Mouse (Mus musculus) neural tube, embryonic 10.5 days (tissue): Measurements from ENCODE around the gene Lipt2.

Experiments
- DNase-seq: peaks from one replicate; pipeline ENCODE4 v3.0.0-alpha.2; 2017; ENCODE audit warnings: low spot score; ENCODE audit errors: extremely low spot score

The Lipt2 gene

DNA sequence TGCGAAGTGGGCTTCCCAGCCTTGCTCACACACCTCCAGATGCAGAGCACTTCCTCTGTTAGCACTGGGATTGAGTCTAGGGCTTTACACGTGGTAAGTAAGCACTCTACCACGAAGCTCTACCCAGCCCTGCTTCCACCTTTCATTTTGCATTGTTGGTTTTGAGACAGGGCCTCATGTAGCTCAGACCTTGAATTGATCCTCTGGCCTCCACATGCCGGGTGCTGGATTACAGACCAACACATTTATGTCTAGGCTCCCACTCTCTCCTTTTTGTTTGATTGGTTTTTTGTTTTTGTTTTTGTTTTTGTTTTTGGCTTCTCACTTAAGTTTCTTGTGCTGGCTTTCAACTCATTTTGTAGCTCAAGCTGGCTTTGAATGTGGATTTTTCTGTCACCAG, 11.7 kb downstream of the Lipt2 start:
- no peak for DNase-seq

DNA sequence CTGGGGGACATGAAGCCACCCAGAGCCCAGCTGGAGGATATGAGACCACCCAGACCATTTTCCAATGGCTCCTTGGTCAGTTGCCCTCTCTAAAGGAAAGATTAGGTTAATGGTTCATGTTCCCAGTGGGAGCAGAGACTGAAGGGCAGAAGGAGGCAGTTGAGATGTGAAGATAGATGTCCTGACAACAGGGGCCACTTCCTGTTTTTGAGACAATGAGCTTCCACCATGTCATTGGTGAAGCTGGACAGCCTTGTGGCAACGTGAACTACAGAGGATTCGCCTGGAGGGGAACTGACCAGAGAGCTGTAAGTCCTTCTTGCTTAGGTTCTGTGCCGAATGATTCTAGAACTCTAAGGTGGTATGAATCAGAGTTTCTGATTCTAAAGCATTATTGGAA, 17.2 kb downstream of the Lipt2 start, which contains the start of gene Kcne3:
Kcne3 (plus strand) TSS at position 234 of the 400 bp plus-strand sequence.
- no peak for DNase-seq

DNA sequence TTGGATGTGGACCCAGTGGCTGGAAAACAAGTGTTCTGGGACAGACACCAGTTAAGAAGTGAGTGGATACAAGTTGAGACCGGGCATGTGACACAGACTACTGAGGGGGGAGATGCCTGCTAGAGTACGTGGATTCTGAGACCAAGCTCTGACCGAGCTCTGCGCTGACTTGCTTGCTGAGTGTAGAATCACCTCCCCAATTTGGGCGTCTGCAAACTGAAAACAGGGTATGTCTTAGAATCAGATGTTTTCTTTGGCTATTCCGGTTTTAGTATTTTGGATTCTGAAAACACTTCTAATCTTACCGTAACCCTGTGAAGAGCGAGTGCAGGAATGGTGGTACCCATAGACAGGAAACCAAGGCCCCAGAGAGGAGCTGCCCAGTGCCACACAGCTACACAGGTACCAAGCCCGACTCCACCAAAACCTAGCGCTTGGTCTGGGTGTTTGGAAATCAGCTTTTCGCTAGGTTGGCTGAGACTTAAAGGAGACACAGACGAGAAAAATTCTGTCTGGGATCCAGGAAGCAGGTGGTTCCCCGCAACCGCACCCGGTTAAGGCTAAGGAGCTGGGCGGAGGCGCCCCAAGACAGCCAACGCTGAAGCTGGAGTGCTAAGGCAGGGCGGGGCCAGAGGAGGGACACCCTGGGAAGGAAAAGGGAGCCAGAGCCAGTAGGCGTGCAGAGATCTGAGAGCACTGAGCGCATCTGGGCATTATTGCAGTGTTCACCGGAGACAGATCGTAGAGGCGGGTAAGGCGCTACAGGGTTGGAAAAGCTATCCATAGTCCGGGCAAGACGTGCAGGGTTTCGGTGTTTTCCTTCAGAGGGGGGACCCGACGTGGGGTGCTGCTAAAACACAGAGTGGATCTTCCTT, 19.2 kb downstream of the Lipt2 start:
- peak; percentile 49 for DNase-seq

DNA sequence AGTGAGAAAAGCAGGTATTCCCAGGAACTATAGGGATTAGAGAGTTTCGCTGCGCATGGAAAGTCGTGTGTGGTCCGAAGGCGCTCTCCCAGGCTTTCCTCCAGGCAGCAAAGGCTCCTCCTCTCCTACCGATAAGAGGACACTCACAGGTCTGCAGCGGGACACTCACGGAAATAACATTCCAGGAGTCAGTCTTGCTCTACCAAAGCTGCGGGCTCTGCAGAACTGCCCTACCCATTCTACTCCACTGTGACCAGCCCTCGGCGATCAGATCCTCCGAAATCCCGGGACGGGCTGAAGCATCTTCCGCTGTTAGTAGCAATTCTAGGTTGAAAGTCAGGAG, 19.8 kb downstream of the Lipt2 start:
- no peak for DNase-seq

DNA sequence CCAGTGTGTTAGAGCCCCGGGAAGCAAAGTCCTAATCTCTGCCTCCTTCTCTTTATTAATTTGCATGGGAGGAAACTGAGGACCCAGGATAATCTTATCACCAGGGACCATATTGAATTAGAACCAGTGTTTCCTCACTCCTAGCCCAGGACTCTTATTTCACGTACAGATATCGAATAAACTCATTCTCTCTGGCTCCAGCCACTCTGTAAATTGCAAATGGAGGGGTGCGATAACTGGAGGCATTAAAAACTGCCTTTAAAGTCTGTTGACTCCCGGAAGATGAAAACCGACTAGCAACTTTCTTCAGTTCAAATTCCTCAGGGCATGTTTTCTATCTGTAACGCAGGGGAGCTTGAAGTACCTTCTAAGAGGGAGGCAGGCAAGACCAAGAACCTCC, 20.3 kb downstream of the Lipt2 start:
- no peak for DNase-seq

DNA sequence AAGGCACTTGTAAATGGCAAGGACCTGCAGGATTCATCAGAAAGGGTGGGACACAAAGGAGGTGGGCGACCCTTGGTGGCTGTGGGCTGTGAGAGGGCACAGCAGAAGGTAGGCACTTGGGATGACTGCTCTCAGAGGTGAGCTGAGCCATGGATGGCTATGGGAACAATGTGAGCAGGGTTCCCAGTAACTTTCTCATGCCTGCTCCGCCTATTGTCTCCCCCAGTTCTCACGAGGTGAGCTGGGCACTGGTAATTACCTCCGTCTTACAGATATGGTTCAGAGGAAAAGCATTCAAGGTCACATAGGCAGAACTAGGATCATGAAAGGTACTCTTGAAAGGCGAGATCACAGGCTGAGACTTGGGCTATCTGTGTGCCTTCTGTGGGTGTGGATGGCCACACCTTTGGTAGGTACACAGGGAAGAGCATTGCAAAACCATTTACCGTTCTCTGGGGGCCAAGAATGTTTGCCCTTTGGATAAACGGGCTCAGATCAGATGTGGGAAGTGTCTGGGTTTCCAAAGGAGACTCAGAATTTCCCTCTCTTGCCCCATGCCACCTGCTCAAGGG, 20.8 kb downstream of the Lipt2 start:
- DNase-seq = no peak

DNA sequence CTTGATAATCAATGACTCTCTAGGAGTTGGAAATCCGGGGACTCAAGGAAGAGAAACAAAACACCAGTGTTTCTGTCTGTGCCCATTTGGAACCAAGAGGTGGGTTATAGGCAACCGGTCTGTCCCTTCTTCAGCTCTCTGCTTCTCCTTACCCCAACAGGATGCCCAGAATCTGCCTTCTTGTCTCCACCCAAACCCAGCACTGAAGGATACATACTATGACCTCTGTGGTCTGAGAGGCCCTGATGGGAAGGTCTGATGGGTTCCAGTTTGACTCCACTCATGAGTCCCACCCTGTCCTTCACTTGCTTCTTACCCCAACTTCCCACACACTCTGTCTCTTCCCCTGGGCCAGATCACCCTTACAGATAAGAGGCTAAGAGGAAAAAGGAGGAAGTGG, 22.1 kb downstream of the Lipt2 start:
- DNase-seq = no peak

DNA sequence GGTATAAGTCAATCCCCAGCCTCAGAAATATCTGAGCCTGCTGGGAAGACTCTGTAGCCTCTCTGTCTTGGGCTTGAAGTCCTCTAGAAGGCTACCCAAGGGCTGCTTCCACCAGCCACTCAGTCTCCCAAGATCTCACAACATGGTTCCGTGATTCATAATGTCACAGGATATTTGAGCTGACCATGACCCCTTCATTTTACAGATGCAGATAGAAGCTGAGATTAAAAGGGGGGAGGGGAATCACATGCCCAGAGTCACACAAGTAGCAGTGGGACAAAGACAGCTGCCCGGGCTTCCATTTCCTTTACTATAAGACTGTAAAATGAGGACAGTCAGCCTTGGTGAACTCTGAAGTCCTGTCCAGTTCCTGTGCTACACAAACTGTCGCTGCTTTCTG, 22.5 kb downstream of the Lipt2 start:
- DNase-seq = no peak

DNA sequence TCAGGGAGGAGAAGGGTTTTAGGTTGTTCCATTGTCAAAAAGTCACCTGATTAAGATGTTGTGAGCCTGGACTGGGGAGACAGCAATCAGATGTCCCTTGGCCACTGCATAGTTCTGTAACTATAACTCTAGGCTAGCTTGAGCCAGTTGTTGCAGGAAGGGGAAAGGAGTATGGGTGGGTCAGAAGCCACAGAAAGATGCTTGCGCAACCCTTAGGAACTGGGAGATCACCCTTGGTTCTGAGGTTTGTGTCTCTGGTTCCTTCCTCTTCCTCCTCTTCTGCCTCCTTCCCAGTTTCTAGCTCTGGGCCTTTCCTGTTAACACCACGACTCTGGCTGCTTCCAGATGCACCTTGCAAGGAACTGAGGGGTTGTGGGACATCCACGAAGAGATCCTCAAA, 23.3 kb downstream of the Lipt2 start:
- no peak for DNase-seq

DNA sequence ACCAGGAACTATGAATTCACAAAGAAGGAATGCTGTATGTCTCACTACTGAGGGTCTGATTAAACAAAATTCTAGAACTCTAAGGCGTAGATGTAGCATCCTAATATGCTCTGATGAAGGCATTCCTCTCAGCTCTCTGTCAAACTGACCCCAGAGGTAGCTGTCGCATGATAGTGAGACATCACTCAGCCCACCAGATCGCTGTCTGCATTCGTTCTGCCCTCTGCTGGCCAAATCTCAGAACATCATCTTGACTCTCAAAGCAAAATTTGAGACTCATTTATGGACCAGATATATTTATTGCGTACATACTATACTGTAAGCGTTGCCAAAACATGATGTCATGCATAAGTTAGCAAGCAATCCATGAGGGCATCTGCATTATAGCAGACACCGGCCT, 28.5 kb downstream of the Lipt2 start:
- peak; percentile 59 for DNase-seq

DNA sequence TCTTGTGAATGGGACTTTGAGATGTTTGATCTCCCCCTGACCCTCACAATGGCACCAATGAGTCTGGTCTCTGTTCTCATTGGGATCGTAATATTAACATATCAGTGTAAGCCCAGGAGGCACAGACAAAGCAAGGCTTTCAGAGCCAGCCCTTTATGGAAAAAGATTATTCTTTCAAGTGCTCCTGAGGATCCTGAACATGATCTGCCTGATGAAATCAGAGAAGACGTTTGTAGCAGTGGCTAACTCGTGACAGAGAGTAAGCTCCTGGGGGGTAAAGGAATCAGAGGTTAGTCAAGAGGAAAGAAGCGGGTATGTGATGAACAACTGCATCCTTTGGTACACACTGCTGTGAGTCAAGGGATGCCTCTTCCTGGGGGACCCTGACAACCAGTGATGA, 31.1 kb downstream of the Lipt2 start:
- no peak for DNase-seq

DNA sequence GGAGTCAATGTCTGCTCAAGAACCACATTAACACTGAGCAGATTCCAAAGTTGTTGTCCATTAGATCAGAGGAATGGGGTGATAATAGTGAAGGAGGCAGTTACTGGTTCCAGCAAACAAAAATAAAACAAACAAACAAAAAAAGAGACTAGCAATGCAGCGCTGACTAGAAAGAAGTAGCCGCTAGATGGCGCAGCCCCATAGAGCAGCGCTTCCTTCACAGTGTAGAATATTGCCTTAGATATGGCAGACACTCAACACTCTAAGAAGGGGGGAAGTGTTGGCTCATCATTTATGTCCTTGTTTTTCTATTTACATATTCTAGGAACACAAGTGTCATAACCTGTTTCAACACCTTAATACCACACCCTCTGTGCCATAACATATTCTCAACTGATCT, 31.7 kb downstream of the Lipt2 start:
- no peak for DNase-seq

DNA sequence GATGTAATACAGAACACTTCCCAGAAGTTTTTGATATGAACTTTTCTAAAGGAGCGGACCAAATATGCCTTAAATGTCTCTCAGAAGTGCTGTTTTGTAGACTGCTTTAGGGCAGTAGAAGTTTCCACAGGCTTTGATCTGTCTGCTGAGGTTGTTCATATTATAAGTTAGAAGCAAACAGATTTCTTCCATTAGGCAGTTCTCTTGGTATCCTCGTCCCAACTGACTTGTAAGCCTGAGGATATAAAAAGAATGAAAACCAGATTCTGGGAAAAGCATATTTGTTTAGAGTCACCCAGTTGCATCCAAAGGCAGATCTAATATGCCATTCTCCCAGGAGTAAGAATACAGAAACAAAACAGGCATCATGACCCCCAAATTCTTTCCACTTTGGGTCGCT, 42.1 kb downstream of the Lipt2 start:
- DNase-seq = no peak

DNA sequence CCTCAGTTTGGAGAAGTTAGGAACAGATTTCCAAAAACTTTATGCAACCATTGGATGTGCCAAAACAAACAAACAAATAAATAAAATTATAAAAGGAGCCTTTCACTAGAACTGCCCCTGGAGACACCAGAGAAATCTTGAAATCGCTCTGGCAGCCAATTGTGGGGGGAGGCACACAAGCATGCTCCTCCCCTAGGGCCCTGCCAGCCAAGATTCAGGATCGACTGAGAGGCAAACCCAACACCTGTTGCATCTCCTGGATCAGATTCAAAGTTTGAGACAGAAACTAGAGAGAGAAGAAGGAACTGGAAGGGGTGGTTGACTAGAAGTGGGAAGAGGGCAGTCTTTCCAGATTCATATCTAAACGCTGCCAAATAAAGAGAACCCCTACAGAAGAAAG, 44.5 kb downstream of the Lipt2 start:
- no peak for DNase-seq

DNA sequence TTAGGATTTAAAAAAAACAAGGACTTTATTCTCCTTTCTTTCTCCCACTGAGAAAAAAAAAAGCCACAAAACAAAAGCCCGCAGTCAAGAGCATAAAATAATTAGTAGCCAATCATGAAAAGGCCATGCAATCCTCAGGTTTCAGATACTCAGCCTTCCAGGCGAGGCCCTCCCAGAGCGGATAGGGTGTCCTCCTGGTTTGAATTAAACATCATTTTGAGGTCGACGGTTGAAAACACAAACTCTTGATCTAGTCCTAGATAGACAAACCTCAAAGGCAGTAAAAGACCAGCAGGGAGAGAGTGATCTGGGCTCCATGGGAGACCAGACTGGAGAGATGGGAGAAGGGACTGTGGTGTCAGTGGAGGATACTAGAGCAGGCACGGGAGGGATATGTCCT, 45.8 kb downstream of the Lipt2 start:
- DNase-seq = no peak

DNA sequence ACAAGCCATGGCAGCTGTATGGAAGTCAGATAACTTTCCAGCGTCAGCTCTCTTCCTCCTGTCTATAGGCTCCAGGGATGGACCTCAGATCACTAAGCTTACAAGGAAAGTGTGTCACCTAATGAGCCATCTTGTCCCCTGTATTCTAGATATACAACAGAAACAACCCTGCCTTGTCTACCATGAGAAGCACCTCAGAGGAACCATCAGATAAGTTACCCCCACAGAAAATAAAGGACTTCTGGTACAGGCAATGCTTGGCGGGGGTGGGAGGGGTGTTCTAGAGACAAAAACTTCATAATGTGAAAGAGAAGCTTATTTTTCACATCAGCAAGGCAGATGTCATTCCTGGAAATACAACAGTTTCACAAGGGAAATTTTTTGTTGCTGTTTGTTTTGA, 47.1 kb downstream of the Lipt2 start:
- DNase-seq = no peak

DNA sequence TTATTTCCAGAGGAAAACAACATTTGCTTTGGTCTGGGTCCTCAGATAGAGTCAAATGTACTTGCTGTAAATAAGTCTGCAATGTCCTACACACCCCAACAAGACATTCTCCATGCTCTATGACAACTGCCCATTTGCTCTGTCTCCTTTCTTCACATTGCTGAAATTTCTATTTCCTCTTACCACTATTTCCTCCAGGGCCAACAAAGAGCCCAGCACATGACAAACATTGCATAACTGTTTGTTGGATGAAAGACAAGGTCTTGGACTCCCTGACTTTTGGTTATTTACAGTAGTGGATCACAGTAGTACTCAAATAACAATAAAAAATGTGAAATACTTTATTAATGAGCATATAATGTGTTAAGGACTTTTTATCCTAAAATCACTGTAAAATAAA, 48.8 kb downstream of the Lipt2 start:
- no peak for DNase-seq
